Mouse (Mus musculus) right cerebral cortex, adult 2 months (tissue): ENCODE results near the gene Gm30191.
"Not testable (repeated sequence)": the region's sequence is repeated elsewhere in the genome, so short reads cannot be mapped to it uniquely, and the experiment has no call there.

Experiments
- DNase-seq, 2 experiments: peaks; one replicate each; pipeline ENCODE4 v3.0.0; 2021 to 2022; ENCODE audit warnings: low spot score in 2 of 2

The Gm30191 gene

DNA sequence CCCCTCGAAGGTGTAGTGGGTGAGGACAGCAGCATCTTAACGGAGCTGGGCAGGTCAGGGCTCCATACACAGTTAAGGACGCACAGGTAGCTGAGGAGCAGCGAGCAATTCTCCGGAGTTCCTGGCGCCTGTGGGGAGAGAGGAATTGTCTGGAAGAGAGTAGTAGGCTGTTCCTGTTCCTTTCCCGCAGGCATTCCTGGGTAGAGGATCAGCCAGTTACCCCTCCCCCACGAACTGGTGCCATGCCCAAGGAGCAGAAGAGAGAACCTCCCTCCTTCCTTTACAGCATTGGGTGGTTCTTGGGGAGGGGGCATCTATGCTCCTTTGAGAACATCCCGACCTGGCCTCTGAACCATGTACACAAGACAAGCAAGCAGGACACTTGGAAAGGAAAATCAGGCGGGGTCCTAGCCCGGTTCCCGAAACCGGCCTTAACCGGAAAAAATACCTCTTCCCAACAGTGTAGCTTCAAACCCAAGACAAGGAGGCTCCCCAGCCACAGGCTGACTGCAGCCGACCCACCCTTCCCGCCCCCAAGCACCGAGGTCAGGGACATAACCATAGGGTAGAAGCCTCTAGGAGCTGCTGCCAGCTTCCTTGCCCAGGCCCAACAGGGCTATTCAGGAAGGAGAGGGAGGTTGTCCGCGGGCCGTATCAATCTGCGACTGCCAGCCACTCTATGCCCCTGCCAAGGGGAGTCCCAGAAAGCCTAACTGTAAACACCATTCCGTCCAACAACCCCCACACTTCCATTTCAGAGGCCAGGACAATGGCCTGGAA, 5.6 kb downstream of the Gm30191 start:
- DNase-seq: no peak

GRCm38 (mm10) chr4:134252911-134253721, 6.4 kb downstream of the Gm30191 start:
- no peak for DNase-seq

- DNase-seq: no peak
Measured at GRCm38 (mm10) chr4:134253722-134254324, 7.1 kb downstream of the Gm30191 start, which contains the start of gene Grrp1. Grrp1 (minus strand) TSS chr4:134254106.

- no peak for DNase-seq
Measured at GRCm38 (mm10) chr4:134254835-134255234, 8.1 kb downstream of the Gm30191 start.

DNA sequence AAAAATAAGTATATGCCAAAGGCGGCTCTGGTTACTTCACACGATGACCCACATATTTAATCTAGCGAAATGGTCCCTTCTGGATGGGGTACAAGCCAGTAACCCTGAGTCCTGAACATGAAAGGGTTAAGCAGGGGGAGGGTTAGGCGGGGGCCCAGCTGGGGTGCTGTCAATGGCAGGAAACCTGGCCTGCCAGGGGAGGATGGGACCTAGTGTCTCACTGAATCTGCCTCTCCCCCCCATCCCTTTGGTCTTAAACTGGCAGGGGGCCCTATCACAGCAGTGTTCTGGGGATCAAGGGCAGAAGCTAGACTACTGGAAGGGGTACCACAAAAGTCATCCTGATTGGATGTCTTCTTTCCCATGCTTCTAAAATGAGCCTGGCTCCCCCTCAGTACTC, 9.1 kb downstream of the Gm30191 start:
- no peak for DNase-seq

DNA sequence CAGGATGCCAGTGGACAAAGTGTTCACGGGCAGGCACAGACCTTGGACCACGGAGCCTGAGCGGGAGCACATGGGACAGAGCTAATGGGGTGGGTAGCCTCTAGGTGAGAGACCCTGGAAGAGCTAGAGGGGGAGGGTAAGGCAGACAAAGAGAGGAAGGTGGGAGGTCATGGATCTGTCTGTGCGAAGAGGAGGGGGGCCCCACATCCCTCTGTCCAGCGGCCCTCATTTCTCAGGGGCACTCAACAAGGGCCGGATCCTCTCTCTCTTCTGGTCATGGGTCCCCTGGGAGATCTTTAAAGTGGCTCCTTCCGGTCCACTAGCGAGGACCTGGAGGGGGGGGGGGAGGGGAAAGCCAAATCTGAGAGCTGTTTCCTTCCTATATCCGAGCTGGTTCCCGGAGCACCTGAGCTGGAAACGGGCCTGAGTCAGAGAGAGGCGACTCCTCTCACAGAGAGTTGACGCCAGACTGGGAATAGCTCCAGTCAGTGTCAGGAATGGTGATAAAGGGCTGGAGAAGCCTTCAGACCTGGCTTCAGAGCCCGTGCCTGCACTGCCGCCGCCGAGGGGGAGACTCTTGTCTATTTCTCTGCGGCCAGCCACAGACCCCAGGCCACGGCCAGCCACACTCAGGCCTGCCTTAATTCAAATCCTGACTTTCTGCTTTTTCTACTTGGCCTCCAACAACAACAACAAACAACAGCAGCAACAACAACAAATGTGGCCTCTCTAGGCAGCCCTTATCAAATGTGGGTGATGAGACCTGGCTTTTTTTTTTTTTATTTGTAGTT, 9.9 kb downstream of the Gm30191 start:
- DNase-seq: no peak

- DNase-seq: no peak
Measured at GRCm38 (mm10) chr4:134257198-134258009, 10.7 kb downstream of the Gm30191 start.

- no peak for DNase-seq
Measured at GRCm38 (mm10) chr4:134258354-134258753, 11.6 kb downstream of the Gm30191 start.

DNA sequence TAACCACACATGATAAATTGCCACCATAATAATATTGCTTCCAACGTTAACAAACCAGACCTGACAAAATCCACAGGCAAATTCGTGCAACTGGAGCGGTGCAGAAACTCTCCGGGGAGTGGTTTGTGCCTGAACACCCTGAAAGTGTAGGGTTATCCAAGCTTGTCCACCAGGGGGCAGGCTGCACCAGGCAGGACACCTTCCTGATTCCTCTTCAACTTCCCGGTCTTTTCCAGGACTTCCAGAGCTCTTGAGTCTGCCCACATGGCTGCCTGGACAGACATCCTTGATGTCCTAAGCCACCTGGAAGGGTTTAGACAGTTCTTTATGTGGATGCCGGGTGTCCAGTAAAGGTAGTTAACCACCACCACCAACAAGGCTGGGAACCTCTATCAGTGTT, 16.5 kb downstream of the Gm30191 start:
- peak; percentile 46 to 67 for DNase-seq

DNA sequence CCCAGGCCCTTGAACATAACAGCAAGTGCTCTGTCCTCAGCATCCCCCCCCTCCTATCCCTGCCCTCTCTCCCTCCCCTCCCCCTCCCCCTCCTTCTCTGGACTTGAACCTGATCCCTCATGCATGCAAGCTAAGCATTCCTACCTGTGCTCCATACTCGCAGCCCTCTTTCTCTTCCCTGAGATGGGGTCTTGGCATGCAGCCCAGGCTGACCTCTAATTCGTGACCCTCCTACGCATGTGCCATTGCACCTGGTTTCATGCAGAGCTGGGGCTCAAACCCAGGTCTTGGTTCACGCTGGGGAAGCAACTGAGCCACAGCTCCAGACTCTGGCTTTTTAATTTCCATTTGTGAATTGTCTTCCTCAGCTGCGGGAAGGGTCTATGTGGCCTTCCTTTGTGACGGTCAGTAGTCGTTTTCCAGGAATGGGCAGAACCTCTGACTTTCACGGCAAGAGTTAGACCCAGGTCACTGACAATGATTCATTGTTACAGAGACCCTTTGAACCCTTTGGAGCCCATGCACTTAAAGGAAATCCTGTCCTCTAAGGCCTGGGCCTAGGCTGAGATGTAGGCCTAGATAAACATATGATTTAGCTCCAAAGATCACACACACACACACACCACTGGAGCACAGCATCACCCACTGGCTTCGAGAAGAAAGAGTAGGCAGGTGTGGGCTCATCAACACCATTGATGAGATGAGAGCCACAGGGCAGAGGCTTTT, 19.3 kb downstream of the Gm30191 start:
- no peak for DNase-seq

DNA sequence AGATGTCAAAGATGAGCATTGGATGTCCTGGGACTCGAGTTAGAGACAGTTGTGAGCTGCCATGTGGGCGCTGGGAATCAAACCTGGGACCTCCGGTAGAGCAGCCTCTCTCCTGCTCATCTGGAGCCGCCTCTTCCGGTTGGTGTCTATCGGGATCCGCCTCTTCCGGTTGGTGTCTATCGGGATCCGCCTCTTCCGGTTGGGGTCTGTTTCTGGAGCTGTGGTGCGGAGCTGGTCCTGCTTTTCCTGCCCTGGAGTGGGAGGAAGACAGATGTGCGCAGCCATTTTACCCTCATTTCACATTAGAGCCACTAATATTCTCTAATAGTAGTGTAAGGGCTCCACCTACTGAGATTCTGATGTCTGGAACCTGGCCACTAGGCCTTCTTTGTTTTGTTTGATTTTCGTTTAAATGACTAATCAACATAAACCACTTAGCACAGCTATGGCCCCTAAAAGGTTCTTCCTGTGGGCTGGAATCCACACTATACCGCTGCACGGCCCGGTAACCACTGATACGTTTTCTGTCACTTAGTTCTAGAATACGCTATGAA, 21.4 kb downstream of the Gm30191 start:
- no peak for DNase-seq

DNA sequence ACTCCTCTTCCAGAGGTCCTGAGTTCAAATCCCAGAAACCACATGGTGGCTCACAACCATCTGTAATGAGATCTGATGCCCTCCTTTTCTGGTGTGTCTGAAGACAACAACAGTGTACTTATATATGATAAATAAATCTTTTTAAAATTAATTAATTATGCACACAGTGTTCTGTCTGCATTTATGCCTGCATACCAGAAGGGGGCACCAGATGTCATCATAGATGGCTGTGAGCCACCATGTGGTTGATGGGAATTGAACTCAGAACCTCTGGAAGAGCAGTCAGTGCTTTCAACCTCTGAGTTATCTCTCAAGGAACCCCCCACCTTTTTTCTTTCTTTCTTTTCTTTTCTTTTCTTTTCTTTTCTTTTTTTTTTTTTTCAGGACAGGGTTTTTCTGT, 22.9 kb downstream of the Gm30191 start:
- not testable (repeated sequence) for DNase-seq

DNA sequence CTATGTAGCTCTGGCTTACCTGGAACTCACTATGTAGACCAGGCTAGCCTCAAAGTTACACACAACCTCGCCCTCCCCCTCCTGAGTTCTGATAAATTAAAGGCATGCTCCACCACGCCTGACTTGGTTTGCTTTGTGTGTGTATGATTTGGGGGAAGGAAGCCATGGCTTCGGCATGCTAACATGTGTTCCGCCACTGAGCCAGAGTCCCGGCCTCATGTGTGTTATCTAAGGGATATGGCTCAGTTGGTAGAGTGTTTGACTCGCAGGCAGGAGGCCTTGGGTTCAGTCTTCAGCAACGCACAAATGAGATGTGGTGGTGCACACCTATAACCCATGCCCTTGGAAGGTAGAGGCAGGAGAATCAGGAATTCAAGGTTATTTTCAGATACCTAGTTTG, 25.2 kb downstream of the Gm30191 start:
- no peak for DNase-seq

- no peak for DNase-seq
Measured at GRCm38 (mm10) chr4:134272731-134273416, 26.1 kb downstream of the Gm30191 start.

- DNase-seq: no peak
Measured at GRCm38 (mm10) chr4:134273417-134274345, 26.9 kb downstream of the Gm30191 start.

GRCm38 (mm10) chr4:134284942-134285341, 38.2 kb downstream of the Gm30191 start:
- DNase-seq: no peak

GRCm38 (mm10) chr4:134286226-134287167, 39.8 kb downstream of the Gm30191 start:
- DNase-seq: no peak
